Mouse (Mus musculus): ENCODE data around the gene Kcnb1. TPM values are rescaled to one million over a fixed set of nuclear protein-coding genes. Genes with fewer than 3 reads are reported as not detected.
A peak's percentile ranks its signal among the peaks of the same experiment; 100 is the strongest.

The Kcnb1 gene
- total RNA-seq, 2 experiments from 2014 or later, result not detected

- ATAC-seq (replicated peaks; ENCODE audit: low FRiP score, poor library complexity, severe bottlenecking), result no peak
Measured at GRCm38 (mm10) chr2:167093171-167093900, 96.6 kb downstream of the Kcnb1 start.

GRCm38 (mm10) chr2:167090271-167090670, 99.7 kb downstream of the Kcnb1 start:
- no peak for ATAC-seq (replicated peaks; ENCODE audit: low FRiP score, poor library complexity, severe bottlenecking)

GRCm38 (mm10) chr2:167086836-167087235, 103.1 kb downstream of the Kcnb1 start:
- no peak for ATAC-seq (replicated peaks; ENCODE audit: low FRiP score, poor library complexity, severe bottlenecking)

- ATAC-seq (replicated peaks; ENCODE audit: low FRiP score, poor library complexity, severe bottlenecking), result no peak
Measured at GRCm38 (mm10) chr2:167086092-167086491, 103.9 kb downstream of the Kcnb1 start.

- no peak for ATAC-seq (replicated peaks; ENCODE audit: low FRiP score, poor library complexity, severe bottlenecking)
Measured at GRCm38 (mm10) chr2:167081639-167082038, 108.3 kb downstream of the Kcnb1 start.

- ATAC-seq (replicated peaks; ENCODE audit: low FRiP score, poor library complexity, severe bottlenecking), result no peak
Measured at GRCm38 (mm10) chr2:167081135-167081534, 108.8 kb downstream of the Kcnb1 start.

- ATAC-seq (replicated peaks; ENCODE audit: low FRiP score, poor library complexity, severe bottlenecking), result no peak
Measured at GRCm38 (mm10) chr2:167080387-167080786, 109.6 kb downstream of the Kcnb1 start.

GRCm38 (mm10) chr2:167079535-167080257, 110.3 kb downstream of the Kcnb1 start:
- ATAC-seq (replicated peaks; ENCODE audit: low FRiP score, poor library complexity, severe bottlenecking), result no peak

GRCm38 (mm10) chr2:167078931-167079495, 110.9 kb downstream of the Kcnb1 start:
- no peak for ATAC-seq (replicated peaks; ENCODE audit: low FRiP score, poor library complexity, severe bottlenecking)

- ATAC-seq (replicated peaks; ENCODE audit: low FRiP score, poor library complexity, severe bottlenecking), result no peak
Measured at GRCm38 (mm10) chr2:167078486-167078885, 111.5 kb downstream of the Kcnb1 start.

GRCm38 (mm10) chr2:167077199-167077962, 112.6 kb downstream of the Kcnb1 start:
- ATAC-seq (replicated peaks; ENCODE audit: low FRiP score, poor library complexity, severe bottlenecking), result no peak

GRCm38 (mm10) chr2:167076759-167077158, 113.2 kb downstream of the Kcnb1 start:
- ATAC-seq (replicated peaks; ENCODE audit: low FRiP score, poor library complexity, severe bottlenecking), result no peak

- no peak for ATAC-seq (replicated peaks; ENCODE audit: low FRiP score, poor library complexity, severe bottlenecking)
Measured at GRCm38 (mm10) chr2:167076352-167076751, 113.6 kb downstream of the Kcnb1 start.

- no peak for ATAC-seq (replicated peaks; ENCODE audit: low FRiP score, poor library complexity, severe bottlenecking)
Measured at GRCm38 (mm10) chr2:167074587-167074986, 115.4 kb downstream of the Kcnb1 start.

- ATAC-seq (replicated peaks; ENCODE audit: low FRiP score, poor library complexity, severe bottlenecking), result peak; percentile 85
Measured at GRCm38 (mm10) chr2:167071641-167072601, 118.0 kb downstream of the Kcnb1 start.

GRCm38 (mm10) chr2:167071266-167071640, 118.7 kb downstream of the Kcnb1 start:
- ATAC-seq (replicated peaks; ENCODE audit: low FRiP score, poor library complexity, severe bottlenecking), result no peak

GRCm38 (mm10) chr2:167070341-167070740, 119.6 kb downstream of the Kcnb1 start:
- no peak for ATAC-seq (replicated peaks; ENCODE audit: low FRiP score, poor library complexity, severe bottlenecking)

- no peak for ATAC-seq (replicated peaks; ENCODE audit: low FRiP score, poor library complexity, severe bottlenecking)
Measured at GRCm38 (mm10) chr2:167067575-167067974, 122.4 kb downstream of the Kcnb1 start.
